Mouse (Mus musculus): ENCODE data around the gene Igf2bp3.

Igf2bp3 gene

GRCm38 (mm10) chr6:49146461-49146860, 68.3 kb downstream of the Igf2bp3 start:
- H3K36me3 ChIP-seq (ENCODE audit: control insufficient read depth, insufficient read depth, low read length, poor library complexity, severe bottlenecking), result no peaks in the 10 kb centered on the region
- no peaks in the 10 kb centered on the region for H3K27me3 ChIP-seq (ENCODE audit: control insufficient read depth, insufficient read depth, low read length, poor library complexity, severe bottlenecking)
- no peak for DNase-seq (ENCODE audit: low read depth, low spot score)

- H3K27me3 ChIP-seq (ENCODE audit: control insufficient read depth, insufficient read depth, low read length, poor library complexity, severe bottlenecking), result no peaks in the 10 kb centered on the region
- DNase-seq (ENCODE audit: low read depth, low spot score), result peak; percentile 27
- no peaks in the 10 kb centered on the region for H3K36me3 ChIP-seq (ENCODE audit: control insufficient read depth, insufficient read depth, low read length, poor library complexity, severe bottlenecking)
These were observed 72.3 kb downstream of the Igf2bp3 start for GRCm38 (mm10) chr6:49142428-49142827.

- no peaks in the 10 kb centered on the region for H3K36me3 ChIP-seq (ENCODE audit: control insufficient read depth, insufficient read depth, low read length, poor library complexity, severe bottlenecking)
These were observed 73.6 kb downstream of the Igf2bp3 start for GRCm38 (mm10) chr6:49141125-49141524.

GRCm38 (mm10) chr6:49138159-49139051, 76.4 kb downstream of the Igf2bp3 start:
- H3K27me3 ChIP-seq (ENCODE audit: control insufficient read depth, insufficient read depth, low read length, poor library complexity, severe bottlenecking), result no peaks in the 10 kb centered on the region
- no peaks in the 10 kb centered on the region for H3K36me3 ChIP-seq (ENCODE audit: control insufficient read depth, insufficient read depth, low read length, poor library complexity, severe bottlenecking)
- no peak for DNase-seq (ENCODE audit: low read depth, low spot score)

More at GRCm38 (mm10) chr6:49141125-49141524, 73.6 kb downstream of the Igf2bp3 start:
- DNase-seq (ENCODE audit: low read depth, low spot score), result no peak
- no peaks in the 10 kb centered on the region for H3K27me3 ChIP-seq (ENCODE audit: control insufficient read depth, insufficient read depth, low read length, poor library complexity, severe bottlenecking)

GRCm38 (mm10) chr6:49136739-49137138, 78.0 kb downstream of the Igf2bp3 start:
- DNase-seq (ENCODE audit: low read depth, low spot score), result no peak
- Histone ChIP-seq H3K27me3 (ENCODE audit: control insufficient read depth, insufficient read depth, low read length, poor library complexity, severe bottlenecking) (no peaks in the 10 kb centered on the region), H3K36me3 (ENCODE audit: control insufficient read depth, insufficient read depth, low read length, poor library complexity, severe bottlenecking) (no peaks in the 10 kb centered on the region)

- no peak for DNase-seq (ENCODE audit: low read depth, low spot score)
- no peaks in the 10 kb centered on the region for H3K36me3 ChIP-seq (ENCODE audit: control insufficient read depth, insufficient read depth, low read length, poor library complexity, severe bottlenecking)
- no peaks in the 10 kb centered on the region for H3K27me3 ChIP-seq (ENCODE audit: control insufficient read depth, insufficient read depth, low read length, poor library complexity, severe bottlenecking)
These were observed 82.2 kb downstream of the Igf2bp3 start for GRCm38 (mm10) chr6:49132352-49133090.

- no peak for DNase-seq (ENCODE audit: low read depth, low spot score)
- Histone ChIP-seq H3K27me3 (ENCODE audit: control insufficient read depth, insufficient read depth, low read length, poor library complexity, severe bottlenecking) (no peaks in the 10 kb centered on the region), H3K36me3 (ENCODE audit: control insufficient read depth, insufficient read depth, low read length, poor library complexity, severe bottlenecking) (no peaks in the 10 kb centered on the region)
These were observed 82.9 kb downstream of the Igf2bp3 start for GRCm38 (mm10) chr6:49131855-49132254.

- no peak for DNase-seq (ENCODE audit: low read depth, low spot score)
These were observed 84.4 kb downstream of the Igf2bp3 start for GRCm38 (mm10) chr6:49130328-49130727.

GRCm38 (mm10) chr6:49120370-49120769, 94.4 kb downstream of the Igf2bp3 start:
- no peak for DNase-seq (ENCODE audit: low read depth, low spot score)
- Histone ChIP-seq H3K27me3 (ENCODE audit: control insufficient read depth, insufficient read depth, low read length, poor library complexity, severe bottlenecking) (no peaks in the 10 kb centered on the region), H3K36me3 (ENCODE audit: control insufficient read depth, insufficient read depth, low read length, poor library complexity, severe bottlenecking) (no peaks in the 10 kb centered on the region)

More at GRCm38 (mm10) chr6:49130328-49130727, 84.4 kb downstream of the Igf2bp3 start:
- no peaks in the 10 kb centered on the region for H3K36me3 ChIP-seq (ENCODE audit: control insufficient read depth, insufficient read depth, low read length, poor library complexity, severe bottlenecking)
- no peaks in the 10 kb centered on the region for H3K27me3 ChIP-seq (ENCODE audit: control insufficient read depth, insufficient read depth, low read length, poor library complexity, severe bottlenecking)

- no peaks in the 10 kb centered on the region for H3K36me3 ChIP-seq (ENCODE audit: control insufficient read depth, insufficient read depth, low read length, poor library complexity, severe bottlenecking)
- no peak for DNase-seq (ENCODE audit: low read depth, low spot score)
- no peaks in the 10 kb centered on the region for H3K27me3 ChIP-seq (ENCODE audit: control insufficient read depth, insufficient read depth, low read length, poor library complexity, severe bottlenecking)
These were observed 95.2 kb downstream of the Igf2bp3 start for GRCm38 (mm10) chr6:49119462-49120135.

GRCm38 (mm10) chr6:49118446-49118845, 96.3 kb downstream of the Igf2bp3 start:
- no peaks in the 10 kb centered on the region for H3K27me3 ChIP-seq (ENCODE audit: control insufficient read depth, insufficient read depth, low read length, poor library complexity, severe bottlenecking)
- no peaks in the 10 kb centered on the region for H3K36me3 ChIP-seq (ENCODE audit: control insufficient read depth, insufficient read depth, low read length, poor library complexity, severe bottlenecking)
- DNase-seq (ENCODE audit: low read depth, low spot score), result no peak

- no peak for DNase-seq (ENCODE audit: low read depth, low spot score)
- H3K27me3 ChIP-seq (ENCODE audit: control insufficient read depth, insufficient read depth, low read length, poor library complexity, severe bottlenecking), result no peaks in the 10 kb centered on the region
- H3K36me3 ChIP-seq (ENCODE audit: control insufficient read depth, insufficient read depth, low read length, poor library complexity, severe bottlenecking), result no peaks in the 10 kb centered on the region
These were observed 98.5 kb downstream of the Igf2bp3 start for GRCm38 (mm10) chr6:49116241-49116640.

GRCm38 (mm10) chr6:49115550-49115949, 99.2 kb downstream of the Igf2bp3 start:
- peak; percentile 14 for DNase-seq (ENCODE audit: low read depth, low spot score)
- Histone ChIP-seq H3K36me3 (ENCODE audit: control insufficient read depth, insufficient read depth, low read length, poor library complexity, severe bottlenecking) (no peaks in the 10 kb centered on the region), H3K27me3 (ENCODE audit: control insufficient read depth, insufficient read depth, low read length, poor library complexity, severe bottlenecking) (no peaks in the 10 kb centered on the region)

- DNase-seq (ENCODE audit: low read depth, low spot score), result no peak
- H3K36me3 ChIP-seq (ENCODE audit: control insufficient read depth, insufficient read depth, low read length, poor library complexity, severe bottlenecking), result no peaks in the 10 kb centered on the region
- H3K27me3 ChIP-seq (ENCODE audit: control insufficient read depth, insufficient read depth, low read length, poor library complexity, severe bottlenecking), result no peaks in the 10 kb centered on the region
These were observed 100.3 kb downstream of the Igf2bp3 start for GRCm38 (mm10) chr6:49114457-49114856.

GRCm38 (mm10) chr6:49113895-49114294, 100.9 kb downstream of the Igf2bp3 start:
- DNase-seq (ENCODE audit: low read depth, low spot score), result no peak
- H3K27me3 ChIP-seq (ENCODE audit: control insufficient read depth, insufficient read depth, low read length, poor library complexity, severe bottlenecking), result no peaks in the 10 kb centered on the region
- no peaks in the 10 kb centered on the region for H3K36me3 ChIP-seq (ENCODE audit: control insufficient read depth, insufficient read depth, low read length, poor library complexity, severe bottlenecking)
